Mouse (Mus musculus) cerebral cortex, adult 2 months (tissue): ENCODE results near the gene Magea6.

Source experiments
- WGBS: fragments of 180-500 bp; shearing (Covaris S2); methylation state at CpG from one replicate; pipeline ENCODE4 v1.1.7; 2018; 5-methylcytosine and 5-hydroxymethylcytosine counted together

The Magea6 gene

GRCm38 (mm10) chrX:154935887-154936286 lies at the start of gene Magea6:
TSS of gene Magea6 (minus strand) at chrX:154935987.
- 50% methylated on average over 1 of the region's 1 CpGs for WGBS

- 67% methylated on average over 1 of the region's 1 CpGs for WGBS
Measured at GRCm38 (mm10) chrX:154949405-154949804, 13.6 kb upstream of the Magea6 start, which contains the start of gene Magea3. TSS of gene Magea3 (minus strand) at chrX:154949505.

GRCm38 (mm10) chrX:154890167-154890566 lies 45.6 kb downstream of the Magea6 start, which contains the start of gene Cldn34b1:
TSS of gene Cldn34b1 (minus strand) at chrX:154890267.
- WGBS = 96% methylated on average over 3 of the region's 3 CpGs
